Mouse (Mus musculus) hindbrain, postnatal 0 days (tissue): ENCODE measurements around the gene Pphln1. TPM values are rescaled to one million over a fixed set of nuclear protein-coding genes. Genes with fewer than 3 reads are reported as not detected.

Experiments used
- ATAC-seq: fragments of 200-750 bp; cut with Nextera tagmentation; 2 replicates; pipeline ENCODE4 v1.8.0; 2017; ENCODE audit warnings: mild to moderate bottlenecking, moderate TSS enrichment, moderate library complexity
- DNase-seq: peaks from one replicate; pipeline ENCODE4 v3.0.0-alpha.2; 2015; ENCODE audit warnings: low spot score
- H3K27ac ChIP-seq: fragments of 300-500 bp; sonication (generic); 2 replicates; pipeline ENCODE4 v1.5.1; 2014; ENCODE audit warnings: mild to moderate bottlenecking
- H3K27me3 ChIP-seq: fragments of 300-500 bp; sonication (generic); 2 replicates; pipeline ENCODE4 v1.6.1; 2014; ENCODE audit warnings: low read length, mixed read lengths; ENCODE audit not compliant: insufficient read depth
- H3K36me3 ChIP-seq: fragments of 300-500 bp; sonication (generic); 2 replicates; pipeline ENCODE4 v1.6.1; 2014; ENCODE audit warnings: low read length, mixed read lengths; ENCODE audit not compliant: insufficient read depth
- H3K4me1 ChIP-seq: fragments of 300-500 bp; sonication (generic); 2 replicates; pipeline ENCODE4 v1.6.1; 2014; ENCODE audit warnings: antibody characterized with exemption, low read length, mixed read lengths; ENCODE audit not compliant: insufficient read depth
- H3K4me2 ChIP-seq: fragments of 300-500 bp; sonication (generic); 2 replicates; pipeline ENCODE4 v1.6.1; 2014; ENCODE audit warnings: low read depth, mild to moderate bottlenecking, low read length, moderate library complexity, mixed read lengths
- H3K4me3 ChIP-seq: fragments of 300-500 bp; sonication (generic); 2 replicates; pipeline ENCODE4 v1.5.1; 2014; ENCODE audit warnings: low read length
- H3K9ac ChIP-seq: fragments of 300-500 bp; sonication (generic); replicated peaks from 2 replicates; pipeline ENCODE4 v1.6.1; 2014; ENCODE audit warnings: mild to moderate bottlenecking, low read length, moderate library complexity, mixed read lengths
- H3K9me3 ChIP-seq: fragments of 300-500 bp; sonication (generic); 2 replicates; pipeline ENCODE4 v1.6.1; 2016; ENCODE audit warnings: low read length, mixed read lengths
- CTCF ChIP-seq: IDR thresholded peaks from 2 replicates; pipeline ENCODE4 v1.5.1; 2016; ENCODE audit warnings: antibody characterized with exemption, control low read depth, low read depth
- WGBS: fragments of 180-500 bp; shearing (Covaris S2); extraction: QIAGEN DNeasy Blood & Tissue Kit; methylation state at CpG from one replicate; pipeline ENCODE4 v1.1.7; 2014; 5-methylcytosine and 5-hydroxymethylcytosine counted together
- polyA plus RNA-seq: library from polyadenylated mRNA; unstranded; fragments of >200 nt; fragmentation: Nextera tagmentation; extraction: Ambion mirVana; gene quantifications from 2 replicates; pipeline ENCODE4 v1.2.1, GENCODE M21; 2015
- total RNA-seq: library from RNA; depleted of rRNA; stranded (reverse); fragments of >200 nt; gene quantifications from 2 replicates; pipeline ENCODE4 v1.2.3, GENCODE M21; 2014

Pphln1 gene
- total and polyA plus RNA-seq, 2 experiments from 2014 or later: 36.3 to 38.0 TPM

- H3K4me3 ChIP-seq: no peak overlapping the region
- H3K27me3 ChIP-seq: no peaks in the 10 kb centered on the region
- no peak overlapping the region for H3K4me2 ChIP-seq
- H3K36me3 ChIP-seq: no peaks in the 10 kb centered on the region
- H3K9me3 ChIP-seq: no peaks in the 10 kb centered on the region
- H3K4me1 ChIP-seq: no peaks in the 10 kb centered on the region
- H3K9ac ChIP-seq: no peak overlapping the region
- 74% methylated on average over 4 of the region's 4 CpGs for WGBS
- TF ChIP-seq CTCF: no peak
- ATAC-seq (no peak), DNase-seq (peak; percentile 57)
- no peak overlapping the region for H3K27ac ChIP-seq
Observed at GRCm38 (mm10) chr15:93477729-93478128, 79.6 kb downstream of the Pphln1 start.

- WGBS: 76% methylated on average over 3 of the region's 3 CpGs
- TF ChIP-seq CTCF: peak; percentile 43
- Histone ChIP-seq H3K9ac (no peak overlapping the region), H3K27ac (no peak overlapping the region), H3K4me1 (no peaks in the 10 kb centered on the region), H3K27me3 (no peaks in the 10 kb centered on the region), H3K9me3 (no peaks in the 10 kb centered on the region), H3K4me2 (no peak overlapping the region), H3K4me3 (no peak overlapping the region), H3K36me3 (no peaks in the 10 kb centered on the region)
- ATAC-seq (no peak), DNase-seq (no peak)
Observed at GRCm38 (mm10) chr15:93478676-93479075, 80.5 kb downstream of the Pphln1 start.

GRCm38 (mm10) chr15:93479445-93479844 lies 81.3 kb downstream of the Pphln1 start:
- Histone ChIP-seq H3K9ac (no peak overlapping the region), H3K4me1 (no peaks in the 10 kb centered on the region), H3K4me3 (no peak overlapping the region), H3K27me3 (no peaks in the 10 kb centered on the region), H3K36me3 (no peaks in the 10 kb centered on the region), H3K4me2 (no peak overlapping the region), H3K9me3 (no peaks in the 10 kb centered on the region), H3K27ac (no peak overlapping the region)
- no peak for TF ChIP-seq CTCF
- no peak for ATAC-seq
- DNase-seq: no peak
- WGBS: 34% methylated on average over 4 of the region's 4 CpGs

GRCm38 (mm10) chr15:93481112-93481511 lies 83.0 kb downstream of the Pphln1 start:
- no peak overlapping the region for H3K9ac ChIP-seq
- ATAC-seq (no peak), DNase-seq (no peak)
- no peaks in the 10 kb centered on the region for H3K36me3 ChIP-seq
- H3K27ac ChIP-seq: no peak overlapping the region
- H3K4me3 ChIP-seq: no peak overlapping the region
- no peaks in the 10 kb centered on the region for H3K27me3 ChIP-seq
- no peak overlapping the region for H3K4me2 ChIP-seq
- no peaks in the 10 kb centered on the region for H3K9me3 ChIP-seq
- no peaks in the 10 kb centered on the region for H3K4me1 ChIP-seq
- 83% methylated on average over 10 of the region's 10 CpGs for WGBS
- TF ChIP-seq CTCF: no peak

GRCm38 (mm10) chr15:93484261-93484710 lies 86.1 kb downstream of the Pphln1 start:
- WGBS: 83% methylated on average over 7 of the region's 7 CpGs
- peak; percentile 50 for TF ChIP-seq CTCF

GRCm38 (mm10) chr15:93485252-93485651 lies 87.1 kb downstream of the Pphln1 start:
- ATAC-seq: no peak
- Histone ChIP-seq H3K9ac (no peak overlapping the region), H3K4me1 (no peaks in the 10 kb centered on the region), H3K4me3 (no peak overlapping the region), H3K27ac (no peak overlapping the region), H3K4me2 (no peak overlapping the region), H3K9me3 (no peaks in the 10 kb centered on the region), H3K27me3 (no peaks in the 10 kb centered on the region), H3K36me3 (no peaks in the 10 kb centered on the region)
- TF ChIP-seq CTCF: no peak
- no peak for DNase-seq
- WGBS: 80% methylated on average over 3 of the region's 3 CpGs

More at GRCm38 (mm10) chr15:93484261-93484710, 86.1 kb downstream of the Pphln1 start:
- Histone ChIP-seq H3K9ac (no peak overlapping the region), H3K4me3 (no peak overlapping the region), H3K27me3 (no peaks in the 10 kb centered on the region), H3K36me3 (no peaks in the 10 kb centered on the region), H3K9me3 (no peaks in the 10 kb centered on the region), H3K4me1 (no peaks in the 10 kb centered on the region), H3K27ac (no peak overlapping the region), H3K4me2 (no peak overlapping the region)
- DNase-seq: no peak
- ATAC-seq: no peak

- Histone ChIP-seq H3K9ac (no peak overlapping the region), H3K4me3 (no peak overlapping the region), H3K27me3 (no peaks in the 10 kb centered on the region), H3K27ac (no peak overlapping the region), H3K9me3 (no peaks in the 10 kb centered on the region), H3K4me1 (no peaks in the 10 kb centered on the region), H3K36me3 (no peaks in the 10 kb centered on the region), H3K4me2 (no peak overlapping the region)
- TF ChIP-seq CTCF: no peak
- WGBS: 87% methylated on average over 7 of the region's 7 CpGs
- ATAC-seq (no peak), DNase-seq (no peak)
Observed at GRCm38 (mm10) chr15:93486066-93486465, 87.9 kb downstream of the Pphln1 start.
